Mouse (Mus musculus) embryonic facial prominence, embryonic 11.5 days (tissue): ENCODE measurements at regions not wholly inside any gene's neighbourhood (a gene's known extent, or its start where the extent isn't known, plus 50 kb on each side); places are given as distances from the start of the nearest gene placed in this dataset.

ENCODE experiments used
- ATAC-seq: fragments of 200-750 bp; cut with Nextera tagmentation; replicated peaks from 2 replicates; pipeline ENCODE4 v1.8.0; 2017; ENCODE audit warnings: low read depth; ENCODE audit not compliant: insufficient number of reproducible peaks, low FRiP score, low TSS enrichment
- DNase-seq: peaks from one replicate; pipeline ENCODE4 v3.0.0-alpha.2; 2015; ENCODE audit warnings: low spot score
- H3K27ac ChIP-seq: fragments of 300-500 bp; sonication (generic); replicated peaks from 2 replicates; pipeline ENCODE4 v1.5.1; 2014; ENCODE audit warnings: mild to moderate bottlenecking, low read depth, low read length, control low read depth
- H3K27me3 ChIP-seq: fragments of 300-500 bp; sonication (generic); 2 replicates; pipeline ENCODE4 v1.6.1; 2014; ENCODE audit warnings: mild to moderate bottlenecking, low read length, moderate library complexity, mixed read lengths; ENCODE audit not compliant: control insufficient read depth, insufficient read depth
- H3K36me3 ChIP-seq: fragments of 300-500 bp; sonication (generic); replicated peaks from 2 replicates; pipeline ENCODE4 v1.6.1; 2014; ENCODE audit warnings: low read depth, mild to moderate bottlenecking, low read length, moderate library complexity, mixed read lengths; ENCODE audit not compliant: control insufficient read depth, insufficient read depth
- H3K4me1 ChIP-seq: fragments of 300-500 bp; sonication (generic); 2 replicates; pipeline ENCODE4 v1.6.1; 2014; ENCODE audit warnings: low read length, mixed read lengths; ENCODE audit not compliant: control insufficient read depth, insufficient read depth
- H3K4me2 ChIP-seq: fragments of 300-500 bp; sonication (generic); 2 replicates; pipeline ENCODE4 v1.6.1; 2014; ENCODE audit warnings: low read depth, mild to moderate bottlenecking, control low read depth, low read length, moderate library complexity
- H3K4me3 ChIP-seq: fragments of 300-500 bp; sonication (generic); 2 replicates; pipeline ENCODE4 v1.5.1; 2014; ENCODE audit warnings: low read depth, low read length, control low read depth
- H3K9ac ChIP-seq: fragments of 300-500 bp; sonication (generic); replicated peaks from 2 replicates; pipeline ENCODE4 v1.6.1; 2014; ENCODE audit warnings: mild to moderate bottlenecking, control low read depth, low read length
- H3K9me3 ChIP-seq: fragments of 300-500 bp; sonication (generic); replicated peaks from 2 replicates; pipeline ENCODE4 v1.6.1; 2016; ENCODE audit warnings: mild to moderate bottlenecking, low read length, inconsistent platforms, mixed read lengths; ENCODE audit not compliant: control insufficient read depth
- WGBS: fragments of 180-500 bp; shearing (Covaris S2); extraction: QIAGEN DNeasy Blood & Tissue Kit; methylation state at CpG from one replicate; pipeline ENCODE4 v1.1.7; 2014; 5-methylcytosine and 5-hydroxymethylcytosine counted together

GRCm38 (mm10) chrX:14592793-14593192 is 381.8 kb downstream of the H2al1n start:
- no peaks in the 10 kb centered on the region for H3K27me3 ChIP-seq
- H3K36me3 ChIP-seq = no peaks in the 10 kb centered on the region
- H3K9me3 ChIP-seq = no peaks in the 10 kb centered on the region
- no peaks in the 10 kb centered on the region for H3K4me1 ChIP-seq
- DNase-seq = no peak
- H3K4me3 ChIP-seq = no peak overlapping the region
- no peak overlapping the region for H3K27ac ChIP-seq
- 70% methylated on average over 1 of the region's 1 CpGs for WGBS
- no peak for ATAC-seq
- H3K9ac ChIP-seq = no peak overlapping the region
- no peak overlapping the region for H3K4me2 ChIP-seq

- H3K9ac ChIP-seq = no peak overlapping the region
- no peak overlapping the region for H3K4me2 ChIP-seq
- no peaks in the 10 kb centered on the region for H3K9me3 ChIP-seq
- no peaks in the 10 kb centered on the region for H3K4me1 ChIP-seq
- DNase-seq (no peak), ATAC-seq (no peak)
- no peaks in the 10 kb centered on the region for H3K36me3 ChIP-seq
- no peaks in the 10 kb centered on the region for H3K27me3 ChIP-seq
- H3K27ac ChIP-seq = no peak overlapping the region
- H3K4me3 ChIP-seq = no peak overlapping the region
Observed at GRCm38 (mm10) chrX:14596799-14597198, 385.9 kb downstream of the H2al1n start.

- Histone ChIP-seq H3K27me3 (no peaks in the 10 kb centered on the region), H3K36me3 (no peaks in the 10 kb centered on the region), H3K9ac (no peak overlapping the region), H3K4me3 (no peak overlapping the region), H3K27ac (no peak overlapping the region), H3K4me1 (no peaks in the 10 kb centered on the region), H3K9me3 (no peaks in the 10 kb centered on the region), H3K4me2 (no peak overlapping the region)
- ATAC-seq (no peak), DNase-seq (no peak)
- 81% methylated on average over 2 of the region's 2 CpGs for WGBS
Observed at GRCm38 (mm10) chrX:14601916-14602315, 391.0 kb downstream of the H2al1n start.

GRCm38 (mm10) chrX:14609196-14609595 is 398.2 kb downstream of the H2al1n start:
- Histone ChIP-seq H3K9me3 (no peaks in the 10 kb centered on the region), H3K4me2 (no peak overlapping the region), H3K4me1 (no peaks in the 10 kb centered on the region), H3K36me3 (no peaks in the 10 kb centered on the region), H3K4me3 (no peak overlapping the region), H3K27me3 (no peaks in the 10 kb centered on the region), H3K27ac (no peak overlapping the region), H3K9ac (no peak overlapping the region)
- WGBS = 79% methylated on average over 1 of the region's 1 CpGs
- DNase-seq (no peak), ATAC-seq (no peak)

GRCm38 (mm10) chrX:14628267-14628901 is 417.4 kb downstream of the H2al1n start:
- Histone ChIP-seq H3K4me2 (no peak overlapping the region), H3K4me1 (no peaks in the 10 kb centered on the region), H3K9me3 (no peaks in the 10 kb centered on the region), H3K4me3 (no peak overlapping the region), H3K9ac (no peak overlapping the region), H3K36me3 (no peaks in the 10 kb centered on the region), H3K27me3 (no peaks in the 10 kb centered on the region), H3K27ac (no peak overlapping the region)
- ATAC-seq = 0 out of 2 replicates have a peak, but pooled peaks have one; percentile 52
- 27% methylated on average over 10 of the region's 10 CpGs for WGBS
- peak; percentile 66 for DNase-seq

GRCm38 (mm10) chrX:14639378-14639777 is 428.4 kb downstream of the H2al1n start:
- Histone ChIP-seq H3K9ac (no peak overlapping the region), H3K27me3 (no peaks in the 10 kb centered on the region), H3K36me3 (no peaks in the 10 kb centered on the region), H3K9me3 (no peaks in the 10 kb centered on the region), H3K4me1 (no peaks in the 10 kb centered on the region), H3K4me3 (no peak overlapping the region), H3K4me2 (no peak overlapping the region), H3K27ac (no peak overlapping the region)
- DNase-seq = no peak
- WGBS = 86% methylated on average over 3 of the region's 3 CpGs
- no peak for ATAC-seq

GRCm38 (mm10) chrX:14664852-14665251 is 453.9 kb downstream of the H2al1n start:
- Histone ChIP-seq H3K4me2 (no peak overlapping the region), H3K36me3 (no peaks in the 10 kb centered on the region), H3K4me1 (no peaks in the 10 kb centered on the region), H3K9me3 (no peaks in the 10 kb centered on the region), H3K9ac (no peak overlapping the region), H3K4me3 (no peak overlapping the region), H3K27me3 (no peaks in the 10 kb centered on the region), H3K27ac (no peak overlapping the region)
- WGBS = 65% methylated on average over 3 of the region's 3 CpGs
- ATAC-seq = no peak
- no peak for DNase-seq

- ATAC-seq = no peak
- no peaks in the 10 kb centered on the region for H3K27me3 ChIP-seq
- no peak overlapping the region for H3K4me3 ChIP-seq
- no peaks in the 10 kb centered on the region for H3K9me3 ChIP-seq
- no peak overlapping the region for H3K4me2 ChIP-seq
- no peaks in the 10 kb centered on the region for H3K36me3 ChIP-seq
- 93% methylated on average over 2 of the region's 2 CpGs for WGBS
- no peak for DNase-seq
- no peak overlapping the region for H3K9ac ChIP-seq
- H3K4me1 ChIP-seq = no peaks in the 10 kb centered on the region
- no peak overlapping the region for H3K27ac ChIP-seq
Observed at GRCm38 (mm10) chrX:14696375-14696774, 485.4 kb downstream of the H2al1n start.
